Mouse (Mus musculus): Measurements from ENCODE around the gene Oaz3.

Gene Oaz3

DNA sequence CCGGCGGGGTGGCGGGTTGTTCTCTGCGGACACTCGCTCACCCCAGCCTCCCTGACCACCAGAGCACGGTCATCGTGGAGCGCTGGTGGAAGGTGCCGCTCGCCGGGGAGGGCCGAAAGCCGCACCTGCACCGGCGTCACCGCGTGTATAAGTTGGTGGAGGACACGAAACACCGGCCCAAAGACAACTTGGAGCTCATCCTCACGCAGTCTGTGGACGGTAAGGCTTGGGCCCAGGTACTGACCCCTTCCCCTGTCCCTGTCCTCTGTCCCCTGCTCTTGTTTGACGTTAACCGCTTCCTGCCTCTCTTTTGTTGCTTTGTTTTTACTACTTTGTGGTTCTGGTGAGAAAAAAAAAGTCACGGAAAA is at the start of gene Oaz3:
Gene Oaz3, minus strand, starts transcription at position 319 of the 368 bp plus-strand sequence.
- peak; percentile 3 for DNase-seq (ENCODE audit: low spot score)

DNA sequence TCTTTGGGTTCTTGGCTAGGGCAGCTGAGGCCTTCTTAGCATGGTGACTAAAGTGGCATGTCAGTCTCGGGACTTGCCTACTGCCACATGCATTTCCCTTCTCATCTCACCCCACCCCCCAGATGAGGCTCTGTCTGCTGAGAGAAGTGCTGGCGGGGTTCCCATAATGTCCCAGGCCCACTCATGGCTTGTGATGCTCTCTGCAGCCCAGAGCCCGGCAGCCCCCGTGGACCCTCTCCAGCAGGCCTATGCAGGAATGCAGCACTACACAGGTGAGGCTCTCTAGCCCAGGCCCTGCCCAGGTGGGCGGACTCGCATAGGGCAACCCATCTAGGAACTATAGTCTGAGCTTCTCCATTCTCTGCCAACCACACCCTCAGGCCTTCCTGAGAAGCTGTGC is 43.9 kb upstream of the Oaz3 start:
- DNase-seq (ENCODE audit: low spot score), result no peak

DNA sequence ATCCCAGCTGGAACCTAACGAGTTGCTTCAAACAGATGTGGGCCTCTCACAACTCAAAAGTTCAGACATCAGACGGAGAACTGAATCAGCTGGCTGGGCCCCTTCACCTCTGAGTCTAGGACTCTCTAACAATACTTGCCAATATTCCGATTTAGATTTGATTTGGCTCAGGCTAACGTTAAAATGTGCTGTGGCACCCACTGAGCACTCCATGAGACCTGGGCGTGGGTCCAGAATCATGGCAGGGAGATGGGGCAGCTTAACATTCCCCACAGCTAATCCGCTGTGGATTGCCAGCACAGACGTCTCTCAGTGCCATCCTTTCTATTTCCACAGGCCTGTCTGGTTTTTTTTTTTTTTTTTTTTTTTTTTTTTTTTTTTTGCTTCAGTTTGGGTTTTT is 42.2 kb upstream of the Oaz3 start:
- DNase-seq (ENCODE audit: low spot score), result no peak

DNA sequence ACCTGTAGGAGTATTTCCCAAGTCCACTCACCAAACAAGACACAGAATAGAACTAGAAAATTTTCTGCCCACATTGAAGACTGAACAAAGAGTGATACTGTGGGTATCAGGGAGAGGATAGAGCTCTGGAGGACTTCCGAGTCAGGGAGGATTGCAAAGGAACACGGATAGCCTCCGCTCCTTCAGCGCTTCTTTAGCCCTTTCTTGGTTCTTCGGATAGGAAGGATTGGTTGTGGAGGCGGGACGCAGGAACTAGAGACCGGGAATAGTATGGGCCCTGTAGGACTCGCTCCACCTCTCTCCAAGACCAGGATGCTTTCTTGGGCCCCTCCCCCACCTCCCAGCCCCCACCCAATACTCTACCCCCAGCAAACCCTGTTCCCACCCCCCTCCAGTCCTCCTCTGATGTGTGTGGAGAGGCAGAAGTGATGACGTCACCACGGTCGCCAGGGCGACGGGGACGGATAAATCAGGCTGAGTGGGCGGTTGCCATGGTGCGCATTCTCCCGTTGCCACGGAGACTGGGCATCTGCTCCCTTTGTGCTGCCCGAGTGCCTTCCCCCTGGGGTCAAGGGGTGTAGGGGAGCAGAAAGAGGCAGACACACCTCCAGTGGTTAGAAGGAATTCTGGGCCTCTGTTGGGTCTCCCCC is 40.2 kb upstream of the Oaz3 start:
- DNase-seq (ENCODE audit: low spot score), result no peak

DNA sequence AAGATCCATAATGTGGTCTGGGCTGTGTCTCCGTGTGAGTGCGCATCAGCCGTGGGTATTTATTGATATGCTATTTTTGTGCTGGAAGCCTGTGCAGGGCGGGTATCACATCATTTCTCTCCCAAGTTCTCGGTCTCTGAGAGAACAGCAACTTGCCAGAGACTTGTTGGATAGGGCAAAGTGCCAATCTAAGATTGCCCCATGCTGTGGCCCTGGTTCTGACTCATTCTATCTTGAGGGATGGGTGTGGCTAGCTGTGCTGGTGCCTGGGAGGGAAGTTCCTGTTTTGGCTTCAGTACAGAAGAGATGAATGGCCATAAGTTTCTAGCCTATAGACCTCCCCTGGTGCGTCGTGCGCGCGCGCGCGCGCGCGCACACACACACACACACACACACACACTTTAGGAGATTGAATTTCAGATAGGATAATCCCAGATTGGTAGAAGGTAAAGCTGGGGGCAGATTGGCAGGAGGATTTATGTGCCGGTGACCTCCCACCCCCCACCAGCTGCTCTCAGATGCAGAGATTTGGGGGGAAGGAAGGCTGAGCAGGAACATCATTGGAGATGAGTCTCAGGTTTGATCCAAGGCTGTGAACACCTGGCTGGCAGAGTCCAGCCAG is 39.2 kb upstream of the Oaz3 start:
- no peak for DNase-seq (ENCODE audit: low spot score)

DNA sequence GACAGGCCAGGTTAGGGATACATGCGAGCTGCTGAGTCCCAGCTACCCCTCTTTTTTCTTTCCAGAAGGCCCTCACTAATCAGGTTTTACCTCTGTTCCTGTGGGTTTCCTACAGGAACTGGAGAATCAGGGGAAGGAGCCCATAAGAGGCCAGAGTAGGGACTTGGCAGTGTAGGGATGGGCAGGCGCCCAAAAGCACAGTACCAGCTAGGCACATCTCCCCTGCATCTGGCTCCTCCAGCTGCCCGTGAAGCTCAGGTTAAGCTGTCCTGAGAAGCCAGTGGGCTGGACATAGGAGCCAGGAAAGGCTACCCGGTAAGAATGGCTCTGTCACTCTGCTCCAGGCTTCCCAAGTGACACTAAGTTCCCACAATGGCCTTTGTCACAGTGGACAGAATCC is 37.7 kb upstream of the Oaz3 start:
- DNase-seq (ENCODE audit: low spot score), result no peak

DNA sequence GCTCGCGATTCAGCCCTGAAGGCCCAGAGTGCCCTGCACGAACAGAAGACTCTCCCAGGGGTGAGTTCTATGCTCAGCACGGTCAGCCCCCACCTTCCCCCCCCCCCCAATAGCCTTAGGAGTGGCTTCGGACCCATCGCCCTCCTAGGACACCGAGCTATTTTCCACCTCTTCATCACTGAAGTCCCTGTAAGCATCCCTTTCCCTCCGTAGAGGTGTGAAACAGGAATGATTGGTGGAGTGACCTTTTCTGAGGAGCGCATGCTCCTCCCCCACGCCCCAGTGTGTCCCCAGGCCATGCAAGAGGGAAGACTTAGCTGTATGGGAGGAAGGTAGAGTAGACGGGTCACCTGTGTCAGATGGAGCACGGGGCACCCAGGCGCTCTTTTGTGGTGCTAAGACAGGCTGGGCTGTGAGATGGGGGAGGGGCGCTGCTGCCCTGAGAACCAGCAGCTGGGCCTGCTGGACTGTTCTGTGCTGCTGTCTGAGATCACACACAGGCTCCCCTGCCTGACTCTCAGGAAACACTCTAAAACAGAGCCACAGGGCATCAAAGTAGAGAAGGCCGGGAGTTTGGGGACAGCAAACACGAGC is 36.7 kb upstream of the Oaz3 start, which contains the start of gene Riiad1:
Gene Riiad1, minus strand, starts transcription at position 51 of the 594 bp plus-strand sequence.
- no peak for DNase-seq (ENCODE audit: low spot score)

DNA sequence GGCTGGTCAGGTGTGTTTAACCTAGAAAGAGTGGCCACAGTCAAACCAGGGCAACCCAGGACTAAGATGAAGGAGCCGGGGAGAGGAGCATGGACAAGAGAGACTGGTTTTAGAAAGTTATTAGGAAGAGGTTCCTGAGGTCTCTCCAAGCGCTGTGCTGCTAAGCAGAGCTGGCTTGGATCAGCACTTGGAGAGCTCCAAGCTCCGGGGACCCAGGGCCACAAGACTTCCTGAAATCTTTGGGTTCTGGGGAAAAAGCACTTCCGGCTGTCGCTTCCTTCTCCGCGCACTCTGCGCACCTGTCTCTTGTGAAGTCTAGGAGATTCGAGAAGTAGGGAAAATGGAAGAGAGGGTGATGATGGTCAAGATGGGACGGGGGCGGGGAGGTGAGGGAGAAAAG is 35.8 kb upstream of the Oaz3 start:
- DNase-seq (ENCODE audit: low spot score), result no peak

DNA sequence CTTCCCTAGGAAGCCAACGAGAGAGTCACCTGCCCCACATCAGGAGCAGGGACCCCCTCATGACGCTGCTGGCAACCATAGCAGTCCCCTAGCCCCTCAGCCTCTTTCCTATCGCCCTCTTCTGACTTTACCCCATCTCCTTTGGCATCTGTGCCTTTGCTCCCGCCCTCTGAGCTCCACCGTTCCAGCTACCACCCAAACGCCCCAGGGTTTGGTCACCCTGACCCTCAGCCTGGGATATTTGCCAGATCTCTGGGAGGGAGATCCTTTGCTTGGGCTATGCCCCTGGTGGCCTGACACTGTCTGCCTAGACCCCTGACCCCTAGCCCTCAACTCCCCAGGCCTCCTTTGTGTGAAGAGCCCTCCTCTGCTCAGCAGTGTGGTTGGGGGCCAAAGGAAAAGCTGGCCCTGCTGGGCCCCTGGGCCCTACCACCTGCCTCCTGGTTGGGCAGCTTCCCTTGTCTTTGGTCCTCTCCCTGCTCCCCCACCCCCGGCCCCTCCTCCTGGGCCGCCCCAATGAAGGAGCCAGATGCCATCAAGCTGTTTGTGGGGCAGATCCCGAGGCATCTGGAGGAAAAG is 35.0 kb upstream of the Oaz3 start:
- no peak for DNase-seq (ENCODE audit: low spot score)

DNA sequence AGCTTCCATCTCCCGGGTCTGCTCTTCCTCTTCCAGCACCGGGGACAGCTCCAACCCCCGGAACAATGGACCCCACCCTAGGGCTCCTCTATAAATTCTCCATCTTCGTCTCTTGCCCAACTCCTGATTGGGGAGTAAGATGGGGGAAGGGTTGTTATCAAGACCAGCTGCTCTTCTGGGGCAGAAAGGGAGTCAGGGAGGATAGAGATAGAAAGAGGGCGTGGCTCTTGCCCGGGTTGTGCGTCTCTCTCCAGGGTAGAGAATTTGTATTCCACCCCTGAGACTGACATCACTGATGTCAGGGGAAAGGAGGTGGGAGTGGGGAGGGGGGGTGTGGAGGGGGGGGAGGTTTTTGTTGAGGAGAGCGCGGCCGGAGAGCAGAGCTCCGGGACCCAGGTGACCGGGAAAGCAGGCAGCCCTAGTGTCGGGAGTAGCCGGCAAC is 34.3 kb upstream of the Oaz3 start, which contains the start of gene Celf3:
Gene Celf3, plus strand, starts transcription at position 315 of the 442 bp plus-strand sequence.
- DNase-seq (ENCODE audit: low spot score), result no peak

DNA sequence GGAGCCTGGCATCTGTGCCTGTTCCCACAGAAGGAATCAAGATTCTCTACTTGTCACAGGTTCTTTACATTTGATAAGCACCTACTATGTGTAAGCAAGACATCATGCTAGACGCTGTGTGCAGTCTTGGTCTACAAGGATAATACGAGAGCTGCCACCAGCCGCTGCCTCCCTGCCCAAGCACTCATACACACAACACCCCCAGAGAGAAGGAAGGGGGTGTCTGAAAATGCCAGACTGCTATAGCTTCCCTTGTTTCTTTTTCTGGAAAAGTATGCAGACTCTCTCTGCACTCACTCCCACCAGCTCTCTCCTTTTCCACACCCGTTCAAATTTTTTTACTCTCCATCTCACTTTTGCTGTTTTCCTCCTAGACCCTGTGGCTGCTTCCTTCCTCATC is 33.7 kb upstream of the Oaz3 start:
- DNase-seq (ENCODE audit: low spot score), result no peak

DNA sequence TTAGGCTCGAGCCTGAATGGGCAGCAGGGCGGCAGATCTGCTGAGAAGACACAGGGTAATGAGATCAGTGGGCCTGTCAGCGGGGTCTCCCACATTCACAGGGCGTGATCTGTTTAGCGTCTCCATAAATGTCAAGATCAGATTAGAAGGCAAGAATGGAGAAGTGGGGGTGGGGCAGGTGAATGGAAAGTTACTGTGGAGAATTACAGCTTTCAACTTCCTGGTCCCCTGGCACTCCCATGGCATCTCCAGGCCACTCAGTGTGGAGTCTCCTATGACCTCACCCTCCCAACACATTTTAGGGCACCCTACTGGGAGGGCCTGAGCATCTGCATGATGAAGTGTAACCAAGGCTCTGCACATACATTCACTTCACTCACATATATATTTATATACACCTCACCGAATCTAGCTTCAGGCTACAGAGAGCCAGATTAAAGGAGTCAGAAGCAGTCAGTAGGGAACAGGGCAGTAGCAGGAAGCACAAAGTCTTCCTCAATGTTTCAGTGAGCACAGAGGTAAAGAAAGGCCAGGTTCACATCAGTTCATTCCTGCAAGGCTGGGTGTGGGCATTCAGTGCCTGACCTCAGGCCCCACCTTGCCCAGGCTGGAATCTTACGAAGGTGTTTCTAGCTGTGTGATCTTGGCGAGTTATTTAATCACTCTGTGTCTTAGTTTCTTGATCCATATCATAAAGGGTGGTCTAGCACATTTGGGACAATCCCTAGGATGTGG is 32.8 kb upstream of the Oaz3 start:
- no peak for DNase-seq (ENCODE audit: low spot score)

DNA sequence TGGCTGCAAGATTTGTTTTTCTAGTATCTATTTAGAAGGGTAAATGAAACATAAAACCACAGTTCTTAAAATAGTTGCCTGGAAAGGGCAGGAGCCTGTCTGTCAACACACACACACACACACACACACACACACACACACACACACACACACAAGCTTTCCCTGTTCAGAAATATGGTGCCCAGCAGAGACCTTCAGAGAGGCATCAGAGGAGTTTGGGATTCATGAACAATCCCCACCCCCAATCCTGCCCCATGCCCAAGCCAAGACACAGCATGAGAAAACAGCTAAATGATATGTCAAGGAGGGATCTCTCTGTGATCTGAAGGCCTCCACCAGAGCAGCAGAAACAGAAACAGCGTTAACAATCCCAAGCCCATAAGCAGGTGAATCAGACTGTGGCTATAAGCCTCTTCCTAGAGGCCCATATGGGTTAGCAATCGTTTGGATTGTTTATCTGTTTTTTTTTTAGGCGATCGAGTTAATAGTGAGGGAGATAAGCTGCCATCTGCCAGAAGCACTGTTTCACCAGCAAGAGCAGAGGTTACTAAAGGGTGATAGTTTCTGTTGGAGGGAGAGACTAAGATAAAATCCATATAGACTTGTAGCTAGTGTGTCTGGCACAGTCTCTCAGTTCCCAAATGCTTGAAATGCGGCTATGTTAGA is 30.0 kb upstream of the Oaz3 start:
- no peak for DNase-seq (ENCODE audit: low spot score)

DNA sequence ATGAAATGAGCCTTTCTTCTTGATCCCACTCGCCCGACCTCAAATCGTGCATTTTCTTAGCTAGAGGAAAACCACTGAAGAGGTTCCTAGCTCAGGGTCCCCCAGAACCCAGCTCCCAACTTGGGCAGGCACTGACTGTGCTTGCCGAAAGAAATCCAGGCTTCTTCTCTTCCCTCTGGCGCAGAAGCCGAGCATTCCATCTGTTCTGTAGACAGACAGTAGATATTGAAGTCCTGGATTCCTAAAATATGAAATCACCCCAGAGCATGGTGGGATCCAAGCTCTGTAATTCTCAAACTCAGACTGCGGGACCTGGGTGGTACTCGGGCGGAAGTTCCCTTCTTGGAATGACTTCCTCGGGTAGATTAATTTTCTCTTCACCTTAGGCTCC is 29.4 kb upstream of the Oaz3 start:
- no peak for DNase-seq (ENCODE audit: low spot score)

DNA sequence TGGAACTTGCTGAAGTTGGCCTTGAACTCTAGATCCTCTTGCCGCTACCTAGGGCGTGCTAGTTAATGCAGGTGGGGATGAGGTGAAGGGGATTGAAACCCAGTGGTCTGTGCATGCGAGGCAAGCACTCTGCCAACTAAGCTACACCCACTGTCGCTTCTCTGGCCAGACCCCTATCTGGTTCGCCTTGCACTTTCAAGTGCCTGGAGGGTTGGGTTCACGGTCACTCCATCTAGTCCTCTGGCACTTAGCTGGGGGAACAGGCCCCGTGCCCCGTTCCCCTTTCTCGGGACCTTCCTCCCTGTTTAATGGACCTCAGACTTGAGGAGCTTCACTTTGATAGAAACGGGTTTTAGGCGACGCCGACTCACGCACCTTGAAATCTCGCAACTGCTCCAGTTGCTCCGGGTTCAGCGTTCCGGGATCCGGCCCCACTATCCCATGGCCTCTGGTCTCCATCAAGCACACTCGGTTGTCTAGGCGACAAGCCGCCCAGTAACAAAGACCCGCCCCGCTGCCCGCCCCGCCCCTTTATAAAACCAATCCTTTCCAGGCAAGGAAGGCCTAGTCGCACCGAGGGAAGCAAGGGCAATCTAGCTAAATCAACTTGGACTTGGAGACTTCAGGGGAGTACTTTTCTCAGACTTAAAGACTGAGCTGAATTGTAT is 28.9 kb upstream of the Oaz3 start:
- peak; percentile 33 for DNase-seq (ENCODE audit: low spot score)

DNA sequence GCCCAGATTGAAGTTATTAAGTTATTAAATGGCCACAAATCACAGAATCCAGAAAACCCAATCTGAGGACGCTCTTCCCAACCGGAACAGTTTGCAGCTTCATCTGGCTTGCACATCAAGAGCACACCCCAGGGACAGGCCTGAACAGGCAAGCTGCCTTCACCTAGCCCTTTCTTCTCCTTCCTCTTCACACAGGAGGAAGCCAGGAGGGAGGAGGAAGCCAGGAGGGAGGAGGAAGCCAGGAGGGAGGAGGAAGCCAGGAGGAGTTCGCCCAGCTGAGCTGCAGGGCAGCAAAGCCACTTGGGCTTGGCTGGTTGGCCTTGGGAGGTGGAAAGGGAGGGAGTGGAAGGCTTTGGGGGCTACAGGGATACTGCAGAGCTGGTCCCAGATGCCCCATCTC is 25.2 kb upstream of the Oaz3 start:
- no peak for DNase-seq (ENCODE audit: low spot score)

DNA sequence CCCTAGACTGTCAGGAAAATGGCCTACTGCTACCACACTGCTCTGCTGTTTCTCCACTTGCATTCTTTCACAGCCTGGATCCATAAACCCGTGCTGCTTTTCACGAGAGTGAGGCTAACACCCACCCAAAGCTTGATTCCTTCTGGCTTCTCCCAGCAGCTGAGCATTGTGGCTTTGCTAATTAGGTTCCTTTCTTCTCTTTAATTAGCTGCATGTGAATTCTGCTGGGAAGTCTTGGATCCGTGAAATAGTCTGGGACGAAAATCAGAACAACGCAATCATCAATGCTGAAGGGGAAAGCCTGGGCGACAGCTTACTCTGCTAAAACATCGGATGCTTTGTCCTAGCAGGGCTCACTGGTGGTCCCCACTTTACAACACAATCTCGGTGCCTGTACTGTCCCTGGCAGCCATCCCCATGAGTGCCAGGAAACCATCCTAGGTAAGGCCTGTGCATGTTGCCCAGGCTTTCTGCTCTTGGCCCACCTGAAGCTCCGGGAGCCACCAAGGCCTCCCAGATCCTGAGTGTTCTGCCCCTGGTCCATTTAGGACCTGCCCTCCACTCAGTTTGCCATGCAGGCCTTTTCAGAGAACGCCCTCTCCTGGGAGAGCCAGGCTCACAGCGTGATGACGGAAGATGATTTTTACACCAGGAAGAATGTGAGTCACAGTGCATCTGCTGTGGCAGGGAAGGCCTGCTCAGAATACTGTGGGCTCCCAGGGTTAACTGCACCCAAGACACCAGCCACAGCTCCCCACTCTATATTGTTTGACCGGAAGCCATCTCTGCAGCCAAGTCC is 22.1 kb upstream of the Oaz3 start:
- no peak for DNase-seq (ENCODE audit: low spot score)

DNA sequence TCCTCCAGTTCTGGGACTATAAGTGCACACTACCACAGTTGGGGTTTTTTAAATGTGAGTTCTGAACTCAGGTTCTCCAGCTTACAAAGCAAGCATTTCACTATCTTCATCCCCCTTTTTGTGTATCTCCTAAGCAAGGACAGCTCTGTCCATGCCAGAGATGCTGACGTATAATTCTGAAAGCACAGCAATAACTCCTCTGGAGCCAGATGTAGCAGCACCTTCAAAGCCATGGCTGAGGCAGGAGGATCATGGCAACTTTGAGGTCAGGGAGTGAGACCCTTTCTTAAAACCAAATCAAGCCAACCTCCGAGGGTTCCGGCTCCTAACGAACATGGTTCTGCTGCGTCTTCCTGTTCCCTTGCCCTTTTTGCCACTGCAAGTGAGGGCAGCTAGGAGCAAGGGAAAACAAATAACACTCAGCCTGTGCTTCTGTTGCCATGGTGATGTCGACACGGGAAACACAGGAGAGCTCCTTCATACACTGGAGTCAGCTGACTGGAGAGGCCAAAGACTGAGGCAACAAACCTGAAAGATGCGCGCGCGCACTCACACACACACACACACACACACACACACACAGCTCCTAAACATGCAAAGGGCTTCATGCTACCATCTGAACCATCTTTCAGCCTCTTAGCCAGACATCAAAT is 20.3 kb upstream of the Oaz3 start:
- DNase-seq (ENCODE audit: low spot score), result no peak

DNA sequence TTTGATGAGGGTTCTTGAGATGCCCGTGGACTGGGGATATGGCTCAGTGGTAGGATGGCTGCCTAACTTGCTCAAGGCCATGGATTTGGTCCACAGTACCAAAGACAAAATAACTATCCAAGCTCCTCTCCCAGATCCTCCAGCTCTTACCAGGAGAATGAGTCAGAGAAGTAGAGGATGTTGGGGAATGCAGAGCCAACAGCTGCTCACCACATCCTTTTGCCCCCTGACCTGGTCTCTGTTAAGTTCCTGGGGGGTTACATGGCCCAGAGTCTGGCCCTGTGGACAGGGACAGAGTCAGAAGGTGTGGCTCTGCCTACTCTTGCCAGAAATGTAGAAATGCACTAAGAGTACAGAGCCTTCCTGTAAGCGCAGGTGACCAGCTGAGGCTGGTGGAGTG is 16.1 kb upstream of the Oaz3 start:
- DNase-seq (ENCODE audit: low spot score), result no peak

DNA sequence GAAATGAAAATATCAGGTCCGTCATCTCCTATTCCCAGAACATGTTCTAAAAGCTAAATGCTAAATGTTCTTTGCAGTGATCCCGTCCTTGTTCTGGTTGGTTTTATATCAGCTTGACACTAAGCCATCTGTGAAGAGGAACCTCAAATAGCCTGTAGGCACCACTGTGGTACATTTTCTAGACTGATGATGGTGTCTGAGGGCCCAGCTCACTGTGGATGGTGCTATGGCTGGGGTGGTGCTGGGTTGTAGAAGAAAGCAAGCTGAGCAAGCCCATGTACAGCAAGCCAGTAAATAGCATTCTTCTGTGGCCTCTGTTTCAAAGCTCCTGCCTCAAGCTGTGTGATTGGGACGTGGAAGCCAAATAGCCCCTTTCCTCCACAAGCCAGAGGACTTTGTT is 13.3 kb upstream of the Oaz3 start:
- DNase-seq (ENCODE audit: low spot score), result no peak

Measured in ovary, adult 18-20 months (tissue).